Mouse (Mus musculus): Measurements from ENCODE around the gene Exosc9. TPM values are rescaled to one million over a fixed set of nuclear protein-coding genes. Genes with fewer than 3 reads are reported as not detected.

Gene Exosc9
- polyA plus RNA-seq (2012; ENCODE audit: insufficient read depth, insufficient read length, missing spikeins), result 27.0 and 31.0 TPM in 2 replicates

GRCm38 (mm10) chr3:36552406-36553047 is at the start of gene Exosc9:
Gene Exosc9, plus strand, starts transcription at chr3:36552606.
- no peak within 1 kb of the TSS for H3K27ac ChIP-seq (replicated peaks; ENCODE audit: low read depth, low read length)
- peaks cover 4% of the 10 kb centered on the region; the same call in 1 of the 2 replicates for H3K4me1 ChIP-seq (ENCODE audit: control insufficient read depth, insufficient read depth, insufficient read length, low read length)

GRCm38 (mm10) chr3:36505306-36505705 is 47.1 kb upstream of the Exosc9 start:
- H3K4me3 ChIP-seq (ENCODE audit: insufficient read depth, low read depth, low read length), result no peak overlapping the region
- no peak overlapping the region for H3K27ac ChIP-seq (replicated peaks; ENCODE audit: low read depth, low read length)
- H3K4me1 ChIP-seq (ENCODE audit: control insufficient read depth, insufficient read depth, insufficient read length, low read length), result no peaks in the 10 kb centered on the region

More at GRCm38 (mm10) chr3:36552406-36553047, at the start of gene Exosc9:
- peak within 1 kb of the TSS; percentile 75 for H3K4me3 ChIP-seq (ENCODE audit: insufficient read depth, low read depth, low read length)

- Histone ChIP-seq H3K4me3 (ENCODE audit: insufficient read depth, low read depth, low read length) (no peak overlapping the region), H3K4me1 (ENCODE audit: control insufficient read depth, insufficient read depth, insufficient read length, low read length) (no peaks in the 10 kb centered on the region), H3K27ac (replicated peaks; ENCODE audit: low read depth, low read length) (no peak overlapping the region)
These were observed 46.3 kb upstream of the Exosc9 start for GRCm38 (mm10) chr3:36505809-36506735.

GRCm38 (mm10) chr3:36511491-36511890 is 40.9 kb upstream of the Exosc9 start:
- H3K4me3 ChIP-seq (ENCODE audit: insufficient read depth, low read depth, low read length), result no peak overlapping the region
- no peaks in the 10 kb centered on the region for H3K4me1 ChIP-seq (ENCODE audit: control insufficient read depth, insufficient read depth, insufficient read length, low read length)

GRCm38 (mm10) chr3:36516196-36516595 is 36.2 kb upstream of the Exosc9 start:
- H3K4me3 ChIP-seq (ENCODE audit: insufficient read depth, low read depth, low read length), result no peak overlapping the region
- H3K4me1 ChIP-seq (ENCODE audit: control insufficient read depth, insufficient read depth, insufficient read length, low read length), result no peaks in the 10 kb centered on the region; the same call in 1 of the 2 replicates
- H3K27ac ChIP-seq (replicated peaks; ENCODE audit: low read depth, low read length), result no peak overlapping the region

More at GRCm38 (mm10) chr3:36511491-36511890, 40.9 kb upstream of the Exosc9 start:
- H3K27ac ChIP-seq (replicated peaks; ENCODE audit: low read depth, low read length), result no peak overlapping the region

GRCm38 (mm10) chr3:36521073-36522060 is 31.0 kb upstream of the Exosc9 start, which contains the start of gene Gm11549:
Gene Gm11549, minus strand, starts transcription at chr3:36521813.
- Histone ChIP-seq H3K4me1 (ENCODE audit: control insufficient read depth, insufficient read depth, insufficient read length, low read length) (peaks cover 2% of the 10 kb centered on the region), H3K4me3 (ENCODE audit: insufficient read depth, low read depth, low read length) (peak within 1 kb of the TSS; percentile 56), H3K27ac (replicated peaks; ENCODE audit: low read depth, low read length) (no peak within 1 kb of the TSS)

DNA sequence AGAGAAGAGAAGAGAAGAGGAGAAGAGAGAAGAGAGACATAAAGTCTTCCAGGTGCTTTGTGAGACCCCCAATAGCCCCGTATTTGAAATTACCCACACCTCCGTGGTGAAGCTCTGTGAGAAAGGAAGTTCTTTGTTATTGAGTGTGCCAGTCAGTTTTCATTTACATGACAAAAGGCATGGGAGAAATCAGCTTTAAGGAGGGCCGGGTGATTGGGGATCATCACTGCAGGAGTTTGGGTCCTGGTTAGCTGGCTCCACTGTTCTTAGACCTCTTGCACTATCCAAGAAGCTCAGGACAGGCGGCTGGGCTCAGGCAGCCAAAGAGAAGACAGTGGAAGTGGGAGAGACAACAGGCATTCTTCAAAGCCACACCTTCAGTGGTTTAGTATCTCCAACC is 30.3 kb upstream of the Exosc9 start:
- Histone ChIP-seq H3K4me3 (ENCODE audit: insufficient read depth, low read depth, low read length) (no peak overlapping the region), H3K27ac (replicated peaks; ENCODE audit: low read depth, low read length) (no peak overlapping the region), H3K4me1 (ENCODE audit: control insufficient read depth, insufficient read depth, insufficient read length, low read length) (peaks cover 2% of the 10 kb centered on the region)

DNA sequence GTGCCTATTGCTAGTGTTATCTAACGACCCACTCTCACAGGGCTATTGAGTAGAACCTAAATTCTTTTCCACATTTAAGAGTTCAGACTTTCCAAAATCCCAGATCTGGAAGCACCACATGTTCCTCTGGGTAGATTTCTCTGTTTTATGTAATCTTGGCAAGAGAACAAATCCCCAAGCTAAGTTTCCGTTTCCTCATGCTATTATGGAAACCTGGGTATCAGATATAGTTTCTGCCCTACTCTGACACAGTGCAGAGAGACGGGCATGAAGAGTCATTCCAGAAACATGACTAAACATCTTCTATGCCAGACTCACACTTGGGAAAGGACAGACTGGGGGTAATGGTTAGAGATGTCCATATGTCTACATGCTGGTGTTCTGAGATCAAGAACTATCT is 27.9 kb upstream of the Exosc9 start:
- Histone ChIP-seq H3K4me3 (ENCODE audit: insufficient read depth, low read depth, low read length) (no peak overlapping the region), H3K4me1 (ENCODE audit: control insufficient read depth, insufficient read depth, insufficient read length, low read length) (peaks cover 2% of the 10 kb centered on the region)

GRCm38 (mm10) chr3:36530345-36530744 is 22.1 kb upstream of the Exosc9 start:
- H3K4me3 ChIP-seq (ENCODE audit: insufficient read depth, low read depth, low read length), result no peak overlapping the region
- H3K27ac ChIP-seq (replicated peaks; ENCODE audit: low read depth, low read length), result no peak overlapping the region
- H3K4me1 ChIP-seq (ENCODE audit: control insufficient read depth, insufficient read depth, insufficient read length, low read length), result peaks cover 7% of the 10 kb centered on the region; the same call in 1 of the 2 replicates

More for the DNA sequence above, 27.9 kb upstream of the Exosc9 start:
- H3K27ac ChIP-seq (replicated peaks; ENCODE audit: low read depth, low read length), result no peak overlapping the region

- H3K4me1 ChIP-seq (ENCODE audit: control insufficient read depth, insufficient read depth, insufficient read length, low read length), result peaks cover 7% of the 10 kb centered on the region; the same call in 1 of the 2 replicates
- no peak overlapping the region for H3K27ac ChIP-seq (replicated peaks; ENCODE audit: low read depth, low read length)
- no peak overlapping the region for H3K4me3 ChIP-seq (ENCODE audit: insufficient read depth, low read depth, low read length)
These were observed 21.6 kb upstream of the Exosc9 start for GRCm38 (mm10) chr3:36530781-36531180.

DNA sequence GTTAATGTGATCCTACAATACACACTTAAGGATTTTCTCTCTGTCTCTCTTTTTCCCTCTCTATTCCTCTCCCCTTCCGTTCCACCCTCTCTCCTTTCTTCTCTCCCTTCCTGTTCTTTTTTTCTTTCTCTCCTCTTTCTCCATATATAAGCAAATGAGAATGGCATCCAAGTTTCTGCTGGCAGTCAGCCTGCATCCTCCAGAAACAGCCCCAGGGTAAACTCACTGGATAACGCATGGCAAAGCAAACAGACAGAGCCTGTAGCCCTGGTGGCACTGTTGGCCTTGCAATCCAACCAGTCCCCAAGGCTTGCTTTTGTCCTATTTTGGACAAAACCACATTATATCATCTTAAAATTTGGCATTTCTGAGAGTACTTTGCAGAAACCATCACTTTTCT is 21.2 kb upstream of the Exosc9 start:
- H3K27ac ChIP-seq (replicated peaks; ENCODE audit: low read depth, low read length), result no peak overlapping the region
- no peak overlapping the region for H3K4me3 ChIP-seq (ENCODE audit: insufficient read depth, low read depth, low read length)
- peaks cover 7% of the 10 kb centered on the region; the same call in 1 of the 2 replicates for H3K4me1 ChIP-seq (ENCODE audit: control insufficient read depth, insufficient read depth, insufficient read length, low read length)

DNA sequence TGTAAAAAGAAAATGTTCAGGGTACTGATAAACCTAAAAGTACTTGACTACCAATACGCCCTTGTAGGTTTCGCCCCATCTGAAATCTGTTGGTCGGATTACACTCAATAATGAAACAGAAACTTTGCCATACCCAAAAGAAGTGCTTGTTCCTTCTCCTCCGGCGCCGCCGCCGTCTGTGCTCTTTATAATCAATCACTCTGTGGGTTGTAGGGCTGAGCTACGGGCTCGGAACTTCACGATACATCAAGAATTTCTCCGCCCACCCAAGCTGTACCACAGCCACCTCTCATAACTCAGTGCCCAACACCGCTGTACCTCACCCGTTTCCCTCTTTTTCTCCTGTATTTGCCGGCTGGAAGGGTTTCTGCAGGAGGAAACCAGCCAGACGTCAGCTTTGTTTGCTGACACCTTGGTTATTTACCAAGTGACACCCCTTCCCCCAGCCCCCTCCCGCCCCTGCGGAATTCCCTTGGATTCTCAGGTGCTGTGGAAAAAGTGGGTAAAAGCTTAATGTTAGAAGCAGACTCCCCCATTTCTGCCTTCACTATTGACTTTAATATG is 20.3 kb upstream of the Exosc9 start:
- Histone ChIP-seq H3K4me1 (ENCODE audit: control insufficient read depth, insufficient read depth, insufficient read length, low read length) (peaks cover 7% of the 10 kb centered on the region; the same call in 1 of the 2 replicates), H3K4me3 (ENCODE audit: insufficient read depth, low read depth, low read length) (peak overlapping the region; percentile 61), H3K27ac (replicated peaks; ENCODE audit: low read depth, low read length) (no peak overlapping the region)

GRCm38 (mm10) chr3:36532738-36533137 is 19.7 kb upstream of the Exosc9 start:
- Histone ChIP-seq H3K4me3 (ENCODE audit: insufficient read depth, low read depth, low read length) (0 out of 2 replicates have a peak overlapping the region, but pooled peaks have one; percentile 0), H3K4me1 (ENCODE audit: control insufficient read depth, insufficient read depth, insufficient read length, low read length) (peaks cover 7% of the 10 kb centered on the region; the same call in 1 of the 2 replicates), H3K27ac (replicated peaks; ENCODE audit: low read depth, low read length) (no peak overlapping the region)

DNA sequence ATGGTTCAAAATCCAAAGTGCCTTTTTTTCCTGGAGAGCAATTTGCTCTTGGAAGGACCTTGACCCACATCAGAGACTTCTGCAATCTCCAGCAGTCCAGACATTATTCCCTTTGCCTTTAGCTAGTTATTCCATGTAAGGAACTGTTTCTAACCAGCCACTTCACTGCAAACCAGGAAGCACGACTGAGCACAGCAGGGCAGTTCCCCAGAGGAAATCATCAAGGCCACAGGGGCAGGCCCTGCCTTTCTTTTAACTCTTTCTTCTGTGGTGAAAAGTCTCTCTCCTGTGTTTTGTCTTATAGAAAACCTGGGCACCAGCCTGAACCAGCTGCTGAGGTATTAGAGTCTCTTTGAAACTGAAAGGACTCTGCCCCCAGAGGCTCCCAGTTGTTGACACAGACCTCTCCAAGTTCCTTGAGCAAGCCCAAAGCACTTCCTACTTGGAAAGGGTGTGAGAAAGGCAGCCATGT is 19.2 kb upstream of the Exosc9 start:
- H3K27ac ChIP-seq (replicated peaks; ENCODE audit: low read depth, low read length), result no peak overlapping the region
- H3K4me3 ChIP-seq (ENCODE audit: insufficient read depth, low read depth, low read length), result 0 out of 2 replicates have a peak overlapping the region, but pooled peaks have one; percentile 0
- peaks cover 7% of the 10 kb centered on the region; the same call in 1 of the 2 replicates for H3K4me1 ChIP-seq (ENCODE audit: control insufficient read depth, insufficient read depth, insufficient read length, low read length)
